Mouse (Mus musculus) lung, embryonic 14.5 days (tissue): ENCODE data around the gene Mitf. TPM values are rescaled to one million over a fixed set of nuclear protein-coding genes. Genes with fewer than 3 reads are reported as not detected.

ENCODE experiments used
- ATAC-seq: fragments of 200-750 bp; cut with Nextera tagmentation; 2 replicates; pipeline ENCODE4 v1.8.0; 2017; ENCODE audit warnings: mild to moderate bottlenecking, moderate TSS enrichment, moderate library complexity; ENCODE audit not compliant: insufficient read depth
- DNase-seq: peaks from one replicate; pipeline ENCODE4 v3.0.0-alpha.2; 2015
- H3K27ac ChIP-seq: fragments of 300-500 bp; sonication (generic); 2 replicates; pipeline ENCODE4 v1.5.1; 2014; ENCODE audit warnings: low read depth, mild to moderate bottlenecking, moderate library complexity
- H3K27me3 ChIP-seq: fragments of 300-500 bp; sonication (generic); 2 replicates; pipeline ENCODE4 v1.6.1; 2014; ENCODE audit warnings: low read length, control low read depth; ENCODE audit not compliant: insufficient read depth
- H3K36me3 ChIP-seq: fragments of 300-500 bp; sonication (generic); 2 replicates; pipeline ENCODE4 v1.6.1; 2014; ENCODE audit warnings: control low read depth; ENCODE audit not compliant: insufficient read depth
- H3K4me1 ChIP-seq: fragments of 300-500 bp; sonication (generic); 2 replicates; pipeline ENCODE4 v1.6.1; 2014; ENCODE audit warnings: antibody characterized with exemption, control low read depth; ENCODE audit not compliant: insufficient read depth
- H3K4me2 ChIP-seq: fragments of 300-500 bp; sonication (generic); 2 replicates; pipeline ENCODE4 v1.6.1; 2014; ENCODE audit warnings: mild to moderate bottlenecking
- H3K4me3 ChIP-seq: fragments of 300-500 bp; sonication (generic); 2 replicates; pipeline ENCODE4 v1.5.1; 2014; ENCODE audit warnings: low read depth, low read length
- H3K9ac ChIP-seq: fragments of 300-500 bp; sonication (generic); 2 replicates; pipeline ENCODE4 v1.6.1; 2014
- H3K9me3 ChIP-seq: fragments of 300-500 bp; sonication (generic); 2 replicates; pipeline ENCODE4 v1.6.1; 2016; ENCODE audit warnings: low read depth, low read length, control low read depth
- CTCF ChIP-seq: IDR thresholded peaks from 2 replicates; pipeline ENCODE4 v1.5.1; 2016; ENCODE audit warnings: antibody characterized with exemption, low read depth
- WGBS: fragments of 180-500 bp; shearing (Covaris S2); extraction: QIAGEN DNeasy Blood & Tissue Kit; methylation state at CpG from one replicate; pipeline ENCODE4 v1.1.7; 2014; 5-methylcytosine and 5-hydroxymethylcytosine counted together
- polyA plus RNA-seq: library from polyadenylated mRNA; unstranded; fragments of >200 nt; fragmentation: Nextera tagmentation; extraction: Ambion mirVana; gene quantifications from 2 replicates; pipeline ENCODE4 v1.2.1, GENCODE M21; 2014

The Mitf gene
- polyA plus RNA-seq, 1 experiment from 2014 or later, result 1.4 TPM

DNA sequence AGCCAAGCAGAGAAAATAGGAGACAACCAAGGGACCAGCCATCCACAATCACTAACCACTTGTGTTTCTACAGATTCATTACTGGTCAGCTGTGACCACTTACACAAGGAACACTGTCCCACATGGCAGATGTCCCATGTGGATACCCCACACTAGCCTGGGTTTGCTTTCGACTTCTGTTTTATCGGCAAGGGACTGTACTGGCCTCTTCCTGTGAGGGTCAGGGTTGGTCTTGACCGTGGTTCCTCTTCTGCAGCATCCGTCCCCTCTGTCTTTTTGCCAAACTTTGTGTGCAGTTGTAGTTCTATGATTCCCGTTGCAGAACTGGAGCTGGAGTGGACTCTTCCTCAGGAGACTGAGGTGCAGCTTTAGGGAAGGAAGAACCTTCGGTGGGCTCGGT, 59.7 kb downstream of the Mitf start:
- H3K4me3 ChIP-seq, result no peak overlapping the region
- H3K9me3 ChIP-seq, result no peaks in the 10 kb centered on the region
- DNase-seq, result no peak
- H3K4me2 ChIP-seq, result no peak overlapping the region
- H3K27ac ChIP-seq, result no peak overlapping the region
- TF ChIP-seq CTCF, result no peak
- no peaks in the 10 kb centered on the region for H3K36me3 ChIP-seq
- 0 out of 2 replicates have a peak, but pooled peaks cover 2% of the 10 kb centered on the region for H3K4me1 ChIP-seq
- H3K27me3 ChIP-seq, result no peaks in the 10 kb centered on the region
- ATAC-seq, result no peak
- WGBS, result 86% methylated on average over 7 of the region's 7 CpGs
- no peak overlapping the region for H3K9ac ChIP-seq

GRCm38 (mm10) chr6:97868005-97868404, 61.2 kb downstream of the Mitf start:
- ATAC-seq, result no peak

DNA sequence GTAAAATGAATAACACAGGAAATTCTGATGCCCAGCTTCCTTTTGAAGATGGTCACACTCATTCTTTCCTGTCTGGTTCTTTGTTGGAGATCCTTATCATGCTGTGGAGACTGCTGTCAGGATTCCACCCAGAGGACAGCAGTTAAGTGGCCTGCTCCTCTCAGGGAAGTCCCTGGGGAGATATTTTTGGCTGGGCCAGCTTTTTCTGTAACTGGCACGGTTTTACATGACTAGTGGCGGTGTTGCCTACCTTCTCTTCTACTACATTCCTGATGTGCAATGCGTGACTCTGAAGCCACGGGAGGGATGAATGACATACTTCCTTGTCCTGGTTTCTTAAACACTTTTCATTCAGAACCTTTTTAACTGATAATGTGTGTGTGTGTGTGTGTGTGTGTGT, 63.1 kb downstream of the Mitf start:
- Histone ChIP-seq H3K36me3 (no peaks in the 10 kb centered on the region), H3K27me3 (no peaks in the 10 kb centered on the region), H3K4me3 (no peak overlapping the region), H3K4me2 (no peak overlapping the region), H3K9me3 (no peaks in the 10 kb centered on the region), H3K4me1 (0 out of 2 replicates have a peak, but pooled peaks cover 2% of the 10 kb centered on the region), H3K27ac (no peak overlapping the region), H3K9ac (no peak overlapping the region)
- DNase-seq (no peak), ATAC-seq (no peak)
- 73% methylated on average over 4 of the region's 4 CpGs for WGBS
- TF ChIP-seq CTCF, result no peak

More at GRCm38 (mm10) chr6:97868005-97868404, 61.2 kb downstream of the Mitf start:
- Histone ChIP-seq H3K27me3 (no peaks in the 10 kb centered on the region), H3K4me1 (0 out of 2 replicates have a peak, but pooled peaks cover 2% of the 10 kb centered on the region), H3K4me2 (no peak overlapping the region), H3K27ac (no peak overlapping the region), H3K36me3 (no peaks in the 10 kb centered on the region), H3K9me3 (no peaks in the 10 kb centered on the region), H3K9ac (no peak overlapping the region), H3K4me3 (no peak overlapping the region)
- WGBS, result 60% methylated on average over 1 of the region's 1 CpGs
- TF ChIP-seq CTCF, result no peak
- no peak for DNase-seq

- H3K9me3 ChIP-seq, result no peaks in the 10 kb centered on the region
- no peaks in the 10 kb centered on the region for H3K36me3 ChIP-seq
- DNase-seq, result no peak
- no peak for ATAC-seq
- 86% methylated on average over 4 of the region's 4 CpGs for WGBS
- no peak overlapping the region for H3K27ac ChIP-seq
- no peak overlapping the region for H3K4me3 ChIP-seq
- no peak overlapping the region for H3K9ac ChIP-seq
- H3K27me3 ChIP-seq, result no peaks in the 10 kb centered on the region
- 0 out of 2 replicates have a peak, but pooled peaks cover 2% of the 10 kb centered on the region for H3K4me1 ChIP-seq
- H3K4me2 ChIP-seq, result no peak overlapping the region
- no peak for TF ChIP-seq CTCF
Measured at GRCm38 (mm10) chr6:97871296-97872030, 64.6 kb downstream of the Mitf start.

- WGBS, result 53% methylated on average over 2 of the region's 2 CpGs
- Histone ChIP-seq H3K9ac (no peak overlapping the region), H3K4me3 (no peak overlapping the region), H3K27me3 (no peaks in the 10 kb centered on the region), H3K4me1 (no peaks in the 10 kb centered on the region), H3K9me3 (no peaks in the 10 kb centered on the region), H3K27ac (no peak overlapping the region), H3K4me2 (no peak overlapping the region), H3K36me3 (no peaks in the 10 kb centered on the region)
- no peak for ATAC-seq
- DNase-seq, result no peak
- TF ChIP-seq CTCF, result no peak
Measured at GRCm38 (mm10) chr6:97873102-97873501, 66.2 kb downstream of the Mitf start.

DNA sequence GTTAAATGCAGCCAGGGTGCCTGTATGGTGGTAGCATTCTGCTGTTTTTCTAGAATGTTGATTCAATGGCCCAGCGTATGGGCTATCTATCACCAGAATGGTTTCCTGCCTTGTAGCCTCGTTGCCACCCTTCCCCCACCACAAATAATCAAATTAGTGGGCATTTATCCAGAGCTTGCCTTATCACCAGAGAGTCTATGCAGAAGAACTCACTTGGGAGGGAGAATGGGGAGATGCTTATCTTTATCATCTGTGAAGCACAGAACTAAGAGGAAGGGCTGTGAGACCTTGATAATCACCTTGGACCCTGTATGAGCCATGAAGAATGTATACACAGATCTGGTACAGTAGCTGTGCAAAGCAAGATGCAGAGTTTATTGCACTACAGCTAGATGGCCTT, 70.1 kb downstream of the Mitf start:
- Histone ChIP-seq H3K27ac (no peak overlapping the region), H3K9ac (no peak overlapping the region), H3K4me1 (no peaks in the 10 kb centered on the region), H3K4me2 (no peak overlapping the region), H3K36me3 (no peaks in the 10 kb centered on the region), H3K9me3 (no peaks in the 10 kb centered on the region), H3K27me3 (no peaks in the 10 kb centered on the region), H3K4me3 (no peak overlapping the region)
- no peak for ATAC-seq
- DNase-seq, result no peak
- no peak for TF ChIP-seq CTCF
- 44% methylated on average over 2 of the region's 2 CpGs for WGBS

DNA sequence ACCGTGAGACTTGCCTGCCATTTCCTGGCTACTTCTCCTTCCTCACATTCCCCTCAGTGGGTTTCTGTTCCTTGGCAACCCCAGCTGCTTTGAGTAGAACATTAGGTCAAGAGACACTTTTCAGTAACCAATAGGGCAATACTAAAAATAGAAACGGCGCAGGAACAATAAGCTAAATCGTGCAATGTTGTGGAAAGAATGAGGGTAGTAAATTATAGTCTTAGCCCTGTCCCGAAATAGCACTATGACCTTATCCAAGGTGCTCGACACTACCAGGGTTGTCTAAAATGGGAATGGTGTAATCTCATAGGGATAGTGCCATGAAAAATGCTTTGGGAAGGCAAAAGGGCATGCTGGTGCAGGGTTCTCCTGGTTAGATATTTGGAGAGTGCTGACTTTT, 70.6 kb downstream of the Mitf start:
- Histone ChIP-seq H3K4me3 (no peak overlapping the region), H3K27ac (no peak overlapping the region), H3K4me2 (no peak overlapping the region), H3K27me3 (no peaks in the 10 kb centered on the region), H3K9ac (no peak overlapping the region), H3K36me3 (no peaks in the 10 kb centered on the region), H3K4me1 (no peaks in the 10 kb centered on the region), H3K9me3 (no peaks in the 10 kb centered on the region)
- TF ChIP-seq CTCF, result no peak
- ATAC-seq (no peak), DNase-seq (no peak)
- 77% methylated on average over 6 of the region's 6 CpGs for WGBS
